Mouse (Mus musculus) monocyte, adult 2 months (primary cell): ENCODE results near the gene Ltb.

Experiments used
- DNase-seq, 2 experiments: peaks; one replicate each; pipeline ENCODE4 v3.0.0; 2022; ENCODE audit warnings: low spot score in 2 of 2, low read depth in 1 of 2

Ltb gene

DNA sequence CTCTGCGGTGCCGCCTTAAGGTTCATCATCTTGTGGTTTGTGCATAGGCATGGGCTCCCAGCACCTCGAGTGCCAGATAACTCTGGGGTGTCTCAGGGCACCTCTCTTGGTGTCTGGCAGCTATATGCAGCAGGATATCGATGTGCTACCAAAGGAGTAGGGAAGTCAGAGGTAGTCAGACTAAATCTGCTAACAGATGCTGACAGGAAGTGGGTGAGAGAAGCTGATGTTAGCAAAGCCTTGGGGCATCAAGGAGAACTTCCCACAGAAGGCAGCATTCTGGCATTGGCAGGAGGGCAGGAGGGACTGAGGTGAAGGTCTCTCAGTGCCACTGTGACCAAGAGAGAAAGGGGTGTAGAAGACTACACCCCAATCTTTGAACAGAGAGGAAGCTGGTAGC, 4.1 kb upstream of the Ltb start:
- peak in 1 of 2 experiments; percentile 25 for DNase-seq

DNA sequence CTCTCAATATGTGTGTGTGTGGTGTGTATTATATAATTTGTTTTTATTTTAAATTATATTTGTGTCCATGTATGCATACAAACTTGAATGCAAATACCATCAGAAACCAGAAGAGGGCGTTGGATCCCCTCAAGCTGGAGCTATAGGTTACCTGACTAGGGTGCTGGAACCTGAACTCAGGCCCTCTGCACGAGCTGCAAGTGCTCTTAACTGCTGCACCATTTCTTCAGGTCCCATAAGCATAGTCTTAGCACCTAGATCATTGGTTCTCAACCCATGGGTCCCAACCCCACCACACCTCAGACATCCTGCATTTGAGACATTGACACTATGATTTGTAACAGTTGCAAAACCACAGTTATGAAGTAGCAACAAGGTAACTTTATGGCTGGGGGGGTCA, 2.5 kb upstream of the Ltb start:
- no peak for DNase-seq

GRCm38 (mm10) chr17:35192924-35193323, 1.3 kb upstream of the Ltb start:
- DNase-seq = peak in 1 of 2 experiments; percentile 28

DNA sequence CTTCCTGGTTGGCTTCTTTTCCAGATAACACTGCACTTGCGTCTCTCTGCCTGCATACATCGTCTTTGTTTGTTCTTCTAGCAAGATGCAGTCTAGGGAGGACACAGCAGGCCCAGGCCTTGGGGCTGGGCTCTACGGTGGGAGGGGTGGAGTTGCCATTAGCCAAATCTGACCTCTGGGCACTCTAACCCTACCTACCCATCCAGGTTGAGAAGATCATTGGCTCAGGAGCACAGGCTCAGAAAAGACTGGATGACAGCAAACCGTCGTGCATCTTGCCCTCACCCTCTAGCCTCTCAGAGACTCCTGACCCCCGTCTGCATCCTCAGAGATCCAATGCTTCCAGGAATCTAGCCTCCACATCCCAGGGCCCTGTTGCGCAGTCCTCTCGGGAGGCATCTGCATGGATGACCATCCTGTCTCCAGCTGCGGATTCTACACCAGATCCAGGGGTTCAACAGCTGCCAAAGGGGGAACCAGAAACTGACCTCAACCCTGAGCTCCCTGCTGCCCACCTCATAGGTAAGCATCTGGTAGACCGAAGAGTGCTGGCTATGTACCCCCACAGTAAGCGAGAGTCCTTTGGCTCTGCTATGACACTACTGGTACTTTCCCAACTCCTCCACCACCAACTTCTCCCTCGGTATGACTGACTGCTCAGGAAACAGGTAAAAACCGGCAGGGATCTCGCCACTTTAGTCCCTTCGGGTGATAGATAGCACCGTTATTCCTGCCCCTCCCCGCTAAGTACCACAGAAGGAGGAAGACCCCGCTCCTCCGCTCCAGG, 798 bp downstream of the Ltb start:
- no peak for DNase-seq

GRCm38 (mm10) chr17:35195631-35196320, 1.5 kb downstream of the Ltb start:
- DNase-seq = peak in 1 of 2 experiments; percentile 84

GRCm38 (mm10) chr17:35196321-35196641, 2.0 kb downstream of the Ltb start:
- no peak for DNase-seq

DNA sequence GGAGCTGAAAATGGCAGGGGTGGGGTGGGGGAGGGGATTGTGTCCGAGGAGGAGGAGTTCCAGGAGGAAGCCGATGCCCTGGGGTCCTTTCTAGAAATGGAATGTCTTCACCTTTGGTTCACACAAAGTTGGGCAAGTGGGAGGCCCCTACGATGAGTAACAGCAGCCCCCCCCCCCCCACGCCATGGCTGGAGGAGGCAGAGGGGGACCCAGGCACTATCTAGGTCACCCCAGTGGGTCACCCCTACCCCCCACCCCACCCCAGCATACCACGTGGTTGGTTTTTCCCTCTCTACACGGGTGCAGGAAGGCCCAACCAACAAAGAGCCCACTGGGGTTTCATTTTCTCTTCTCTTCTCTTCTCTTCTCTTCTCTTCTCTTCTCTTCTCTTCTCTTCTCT, 2.9 kb downstream of the Ltb start:
- no peak for DNase-seq

DNA sequence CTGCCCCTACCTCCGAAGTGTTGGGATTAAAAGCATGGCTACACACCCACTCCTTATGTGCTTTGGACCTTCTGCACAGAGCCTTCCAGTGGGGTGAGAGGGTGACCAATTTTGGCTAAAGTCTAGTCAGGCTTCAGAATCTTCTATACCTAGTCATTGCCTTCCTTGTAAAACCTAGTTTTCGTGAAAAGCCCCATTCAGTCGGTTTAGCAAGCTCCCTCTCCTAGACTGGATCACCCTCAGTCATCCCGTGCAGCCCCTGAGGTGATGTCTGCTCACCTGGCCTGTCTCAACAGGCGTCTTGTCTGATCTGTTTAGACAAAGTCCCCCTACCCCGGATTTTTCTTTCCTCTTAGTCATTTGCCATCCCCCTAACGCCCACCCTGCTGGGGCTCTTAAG, 3.8 kb downstream of the Ltb start:
- no peak for DNase-seq

DNA sequence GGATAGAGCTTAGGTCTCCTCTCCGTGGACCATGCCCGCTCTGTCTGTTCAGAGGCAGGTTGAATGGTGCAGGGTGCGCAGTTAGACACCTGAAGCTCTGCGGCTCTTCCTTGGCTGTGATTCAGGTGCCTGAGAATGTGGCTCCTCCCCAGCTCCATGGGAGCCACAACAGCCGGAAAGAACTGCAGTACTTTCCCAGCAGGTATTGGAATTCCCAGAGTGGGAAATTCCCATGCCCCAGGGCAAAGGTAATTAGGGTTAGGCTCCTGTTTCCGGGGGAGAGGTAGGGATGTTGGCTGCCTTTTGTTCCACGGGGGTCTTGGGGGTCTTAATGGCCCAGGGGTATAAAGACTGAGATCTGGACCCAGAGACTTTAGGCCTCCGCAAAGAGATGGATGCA, 4.7 kb downstream of the Ltb start:
- no peak for DNase-seq

DNA sequence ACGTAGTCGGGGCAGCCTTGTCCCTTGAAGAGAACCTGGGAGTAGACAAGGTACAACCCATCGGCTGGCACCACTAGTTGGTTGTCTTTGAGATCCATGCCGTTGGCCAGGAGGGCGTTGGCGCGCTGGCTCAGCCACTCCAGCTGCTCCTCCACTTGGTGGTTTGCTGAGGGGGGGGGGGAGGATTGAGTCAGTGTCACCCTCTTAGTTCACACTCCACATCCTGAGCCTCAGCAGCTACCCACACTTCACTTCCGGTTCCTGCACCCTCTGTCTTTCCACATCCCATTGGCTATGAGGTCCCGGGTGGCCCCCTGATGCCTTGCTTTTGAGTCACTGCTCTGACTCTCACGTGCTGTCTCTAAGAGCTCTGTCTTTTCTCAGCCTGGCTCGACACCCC, 6.2 kb downstream of the Ltb start:
- DNase-seq = peak; percentile 68 to 77

GRCm38 (mm10) chr17:35201128-35201527, 6.9 kb downstream of the Ltb start:
- no peak for DNase-seq

DNA sequence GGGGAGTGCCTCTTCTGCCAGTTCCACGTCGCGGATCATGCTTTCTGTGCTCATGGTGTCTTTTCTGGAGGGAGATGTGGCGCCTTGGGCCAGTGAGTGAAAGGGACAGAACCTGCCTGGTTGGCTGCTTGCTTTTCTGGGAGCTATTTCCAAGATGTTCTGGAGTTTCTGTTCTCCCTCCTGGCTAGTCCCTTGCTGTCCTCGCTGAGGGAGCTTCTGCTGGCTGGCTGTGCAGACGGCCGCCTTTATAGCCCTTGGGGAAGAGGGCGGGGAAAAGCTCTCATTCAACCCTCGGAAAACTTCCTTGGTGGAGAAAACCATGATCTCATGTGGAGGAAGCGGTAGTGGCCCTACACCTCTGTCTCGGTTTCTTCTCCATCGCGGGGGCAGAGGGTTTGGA, 7.5 kb downstream of the Ltb start, which contains the start of gene Tnf:
Tnf (minus strand) TSS at position 221 of the 400 bp plus-strand sequence.
- peak in 1 of 2 experiments; percentile 81 for DNase-seq

DNA sequence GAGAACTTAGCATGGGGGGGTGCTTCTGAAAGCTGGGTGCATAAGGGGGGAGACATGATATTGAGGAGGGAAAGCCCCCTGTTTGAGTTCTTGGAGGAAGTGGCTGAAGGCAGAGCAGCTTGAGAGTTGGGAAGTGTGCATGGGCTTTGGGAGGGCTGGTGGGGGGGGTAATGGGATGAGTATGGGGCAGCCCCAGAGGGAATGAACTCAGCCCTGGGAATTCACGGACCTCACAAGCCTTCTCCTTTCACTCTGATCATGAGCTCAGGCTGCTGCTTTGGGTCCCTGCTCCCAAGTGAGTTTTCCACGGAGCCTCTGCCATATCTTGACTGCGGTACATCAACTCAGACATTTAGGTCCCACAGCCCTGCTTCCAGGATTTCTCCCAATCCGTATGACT, 8.2 kb downstream of the Ltb start:
- DNase-seq = no peak

- no peak for DNase-seq
Measured at GRCm38 (mm10) chr17:35204494-35205379, 10.5 kb downstream of the Ltb start, which contains the start of gene Lta. TSS of gene Lta (minus strand) at chr17:35205351.

DNA sequence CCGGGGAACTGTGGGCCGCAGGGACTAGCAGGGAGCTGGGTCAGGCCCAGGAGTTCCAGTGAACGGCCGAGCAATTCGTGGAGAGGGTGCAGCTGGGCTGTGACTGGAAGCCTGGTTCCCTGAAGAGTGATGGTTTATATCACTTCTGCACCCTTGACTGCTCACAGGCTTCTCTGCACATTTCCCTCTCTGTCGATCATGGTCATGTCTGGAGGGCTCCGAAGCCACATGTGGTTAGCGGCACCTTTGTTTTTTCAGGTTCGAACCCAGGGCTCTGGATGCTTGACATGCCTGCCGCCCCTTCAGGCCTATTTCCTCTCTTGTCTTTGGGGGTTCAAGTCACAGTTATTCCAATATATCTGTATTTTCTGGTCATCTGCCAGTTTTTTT, 11.1 kb downstream of the Ltb start:
- DNase-seq = no peak

- peak in 1 of 2 experiments; percentile 78 for DNase-seq
Measured at GRCm38 (mm10) chr17:35209785-35210535, 15.7 kb downstream of the Ltb start.

- no peak for DNase-seq
Measured at GRCm38 (mm10) chr17:35210593-35210992, 16.4 kb downstream of the Ltb start.

- DNase-seq = no peak
Measured at GRCm38 (mm10) chr17:35213071-35213470, 18.8 kb downstream of the Ltb start.

DNA sequence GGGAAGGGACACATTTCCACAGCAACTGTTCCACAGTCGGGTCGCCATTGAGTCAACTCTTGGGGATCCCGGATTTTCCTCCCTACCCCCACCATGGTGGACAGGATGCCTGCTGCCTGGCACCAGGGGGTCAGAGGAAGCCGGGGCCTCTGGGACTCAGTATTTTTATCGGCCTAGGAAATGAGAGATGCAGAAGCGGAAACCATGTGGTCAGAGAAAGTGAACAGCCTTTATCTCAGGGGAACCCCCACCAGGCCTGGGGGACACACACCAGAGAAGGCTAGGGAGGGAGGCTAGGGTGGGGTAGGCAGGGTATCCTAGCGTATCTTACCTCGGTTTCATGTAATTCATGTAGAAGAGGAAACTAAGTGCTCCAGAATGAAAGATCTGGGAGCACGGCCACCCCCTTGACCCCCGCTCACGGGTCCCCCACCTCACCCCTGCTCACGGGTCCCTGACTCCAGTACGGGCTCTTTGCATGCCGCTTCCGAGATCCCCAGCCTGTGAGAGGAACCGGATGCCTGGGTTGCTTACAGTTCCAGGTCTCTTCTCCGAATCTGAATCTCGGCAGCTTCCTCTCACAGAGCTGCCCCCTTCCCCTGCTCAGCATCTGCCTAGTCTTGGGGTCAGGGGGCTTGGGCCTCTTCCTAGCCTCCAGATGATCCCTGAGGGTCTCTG, 24.4 kb downstream of the Ltb start:
- no peak for DNase-seq

- DNase-seq = peak in 1 of 2 experiments; percentile 57
Measured at GRCm38 (mm10) chr17:35219601-35220041, 25.4 kb downstream of the Ltb start.
